Mouse (Mus musculus) hindbrain, embryonic 13.5 days (tissue): ENCODE results near the gene Gramd4. TPM values are rescaled to one million over a fixed set of nuclear protein-coding genes. Genes with fewer than 3 reads are reported as not detected.
"Not testable (repeated sequence)": the region's sequence is repeated elsewhere in the genome, so short reads cannot be mapped to it uniquely, and the experiment has no call there.

Experiments used
- ATAC-seq: fragments of 200-750 bp; cut with Nextera tagmentation; 2 replicates; pipeline ENCODE4 v1.8.0; 2017; ENCODE audit warnings: moderate TSS enrichment; ENCODE audit not compliant: low FRiP score
- H3K27ac ChIP-seq: fragments of 300-500 bp; sonication (generic); 2 replicates; pipeline ENCODE4 v1.5.1; 2015; ENCODE audit warnings: inconsistent platforms, mild to moderate bottlenecking, moderate library complexity
- H3K27me3 ChIP-seq: fragments of 300-500 bp; sonication (generic); 2 replicates; pipeline ENCODE4 v1.6.1; 2015; ENCODE audit warnings: mild to moderate bottlenecking, inconsistent platforms
- H3K36me3 ChIP-seq: fragments of 300-500 bp; sonication (generic); 2 replicates; pipeline ENCODE4 v1.6.1; 2015; ENCODE audit warnings: mild to moderate bottlenecking, inconsistent platforms
- H3K4me1 ChIP-seq: fragments of 300-500 bp; sonication (generic); replicated peaks from 2 replicates; pipeline ENCODE4 v1.6.1; 2015; ENCODE audit warnings: inconsistent platforms
- H3K4me2 ChIP-seq: fragments of 300-500 bp; sonication (generic); 2 replicates; pipeline ENCODE4 v1.6.1; 2015; ENCODE audit warnings: inconsistent platforms, mild to moderate bottlenecking, moderate library complexity
- H3K4me3 ChIP-seq: fragments of 300-500 bp; sonication (generic); 2 replicates; pipeline ENCODE4 v1.5.1; 2015; ENCODE audit warnings: mild to moderate bottlenecking, inconsistent platforms
- H3K9ac ChIP-seq: fragments of 300-500 bp; sonication (generic); 2 replicates; pipeline ENCODE4 v1.6.1; 2015; ENCODE audit warnings: mild to moderate bottlenecking, inconsistent platforms
- H3K9me3 ChIP-seq: fragments of 300-500 bp; sonication (generic); 2 replicates; pipeline ENCODE4 v1.6.1; 2016; ENCODE audit warnings: inconsistent platforms
- WGBS: fragments of 180-500 bp; shearing (Covaris S2); methylation state at CpG from one replicate; pipeline ENCODE4 v1.1.7; 2015; 5-methylcytosine and 5-hydroxymethylcytosine counted together
- polyA plus RNA-seq: library from polyadenylated mRNA; unstranded; fragments of >200 nt; fragmentation: Nextera tagmentation; extraction: Ambion mirVana; gene quantifications from 2 replicates; pipeline ENCODE4 v1.2.1, GENCODE M21; 2015

Gene Gramd4
- polyA plus RNA-seq, 1 experiment from 2014 or later, result 36.4 TPM

GRCm38 (mm10) chr15:86053890-86054536, 3.5 kb upstream of the Gramd4 start:
- H3K27ac ChIP-seq, result no peak overlapping the region
- H3K36me3 ChIP-seq, result no peaks in the 10 kb centered on the region
- H3K9ac ChIP-seq, result no peak overlapping the region
- 41% methylated on average over 2 of the region's 2 CpGs for WGBS
- H3K27me3 ChIP-seq, result peaks cover 4% of the 10 kb centered on the region; the same call in 1 of the 2 replicates
- peak; percentile 9; the same call in 1 of the 2 replicates for ATAC-seq
- H3K4me2 ChIP-seq, result no peak overlapping the region
- no peak overlapping the region for H3K4me3 ChIP-seq
- no peaks in the 10 kb centered on the region for H3K9me3 ChIP-seq
- H3K4me1 ChIP-seq, result peaks cover 16% of the 10 kb centered on the region

- not testable (repeated sequence) for H3K9me3 ChIP-seq, H3K4me3 ChIP-seq, H3K27me3 ChIP-seq, H3K4me2 ChIP-seq, H3K36me3 ChIP-seq, H3K27ac ChIP-seq, H3K9ac ChIP-seq, ATAC-seq
- peaks cover 23% of the 10 kb centered on the region for H3K4me1 ChIP-seq
- WGBS, result 61% methylated on average over 3 of the region's 3 CpGs
These were observed 2.6 kb upstream of the Gramd4 start for GRCm38 (mm10) chr15:86054861-86055260.

GRCm38 (mm10) chr15:86056221-86056760, 1.2 kb upstream of the Gramd4 start:
- peaks cover 4% of the 10 kb centered on the region; the same call in 1 of the 2 replicates for H3K27me3 ChIP-seq
- no peak overlapping the region for H3K4me2 ChIP-seq
- no peaks in the 10 kb centered on the region for H3K9me3 ChIP-seq
- no peak overlapping the region for H3K27ac ChIP-seq
- H3K36me3 ChIP-seq, result no peaks in the 10 kb centered on the region
- no peak for ATAC-seq
- WGBS, result 93% methylated on average over 5 of the region's 5 CpGs
- no peak overlapping the region for H3K9ac ChIP-seq
- no peak overlapping the region for H3K4me3 ChIP-seq
- peaks cover 37% of the 10 kb centered on the region for H3K4me1 ChIP-seq

GRCm38 (mm10) chr15:86057908-86058307, 413 bp downstream of the Gramd4 start:
- no peaks in the 10 kb centered on the region for H3K36me3 ChIP-seq
- peak overlapping the region; percentile 83 for H3K4me3 ChIP-seq
- H3K4me1 ChIP-seq, result peaks cover 51% of the 10 kb centered on the region
- peaks cover 4% of the 10 kb centered on the region; the same call in 1 of the 2 replicates for H3K27me3 ChIP-seq
- WGBS, result 9% methylated on average over 7 of the region's 7 CpGs
- H3K27ac ChIP-seq, result peak overlapping the region; percentile 95
- peak overlapping the region; percentile 94 for H3K4me2 ChIP-seq
- peak; percentile 40 for ATAC-seq
- no peaks in the 10 kb centered on the region for H3K9me3 ChIP-seq
- peak overlapping the region; percentile 98 for H3K9ac ChIP-seq

- peaks cover 57% of the 10 kb centered on the region for H3K4me1 ChIP-seq
- peak overlapping the region; percentile 98 for H3K9ac ChIP-seq
- H3K4me3 ChIP-seq, result peak overlapping the region; percentile 83
- WGBS, result under 1% methylated on average over 69 of the region's 70 CpGs
- peaks cover 4% of the 10 kb centered on the region; the same call in 1 of the 2 replicates for H3K27me3 ChIP-seq
- H3K4me2 ChIP-seq, result peak overlapping the region; percentile 94
- ATAC-seq, result peak; percentile 75
- no peaks in the 10 kb centered on the region for H3K36me3 ChIP-seq
- no peaks in the 10 kb centered on the region for H3K9me3 ChIP-seq
- H3K27ac ChIP-seq, result peak overlapping the region; percentile 95
These were observed 960 bp downstream of the Gramd4 start for GRCm38 (mm10) chr15:86058394-86058915.

GRCm38 (mm10) chr15:86058931-86059834, 1.7 kb downstream of the Gramd4 start:
- H3K9me3 ChIP-seq, result no peaks in the 10 kb centered on the region
- H3K36me3 ChIP-seq, result no peaks in the 10 kb centered on the region
- 1% methylated on average over 46 of the region's 49 CpGs for WGBS
- peak overlapping the region; percentile 94 for H3K4me2 ChIP-seq
- peaks cover 4% of the 10 kb centered on the region; the same call in 1 of the 2 replicates for H3K27me3 ChIP-seq
- H3K4me1 ChIP-seq, result peaks cover 57% of the 10 kb centered on the region
- peak overlapping the region; percentile 98 for H3K9ac ChIP-seq
- H3K4me3 ChIP-seq, result peak overlapping the region; percentile 83
- ATAC-seq, result peak; percentile 57
- peak overlapping the region; percentile 95 for H3K27ac ChIP-seq

- peak overlapping the region; percentile 94 for H3K4me2 ChIP-seq
- WGBS, result 79% methylated on average over 7 of the region's 7 CpGs
- H3K9me3 ChIP-seq, result no peaks in the 10 kb centered on the region
- H3K27ac ChIP-seq, result peak overlapping the region; percentile 95
- H3K9ac ChIP-seq, result peak overlapping the region; percentile 98
- no peaks in the 10 kb centered on the region for H3K36me3 ChIP-seq
- ATAC-seq, result no peak
- peaks cover 4% of the 10 kb centered on the region; the same call in 1 of the 2 replicates for H3K27me3 ChIP-seq
- H3K4me1 ChIP-seq, result peaks cover 57% of the 10 kb centered on the region
- peak overlapping the region; percentile 83 for H3K4me3 ChIP-seq
These were observed 2.4 kb downstream of the Gramd4 start for GRCm38 (mm10) chr15:86059835-86060380.

GRCm38 (mm10) chr15:86060581-86060980, 3.1 kb downstream of the Gramd4 start:
- no peak for ATAC-seq
- H3K27me3 ChIP-seq, result peaks cover 4% of the 10 kb centered on the region; the same call in 1 of the 2 replicates
- no peaks in the 10 kb centered on the region for H3K9me3 ChIP-seq
- H3K4me3 ChIP-seq, result peak overlapping the region; percentile 83
- H3K36me3 ChIP-seq, result no peaks in the 10 kb centered on the region
- H3K4me2 ChIP-seq, result peak overlapping the region; percentile 94
- WGBS, result 68% methylated on average over 12 of the region's 12 CpGs
- peaks cover 57% of the 10 kb centered on the region for H3K4me1 ChIP-seq
- H3K9ac ChIP-seq, result peak overlapping the region; percentile 98
- H3K27ac ChIP-seq, result peak overlapping the region; percentile 9; the same call in 1 of the 2 replicates

- Histone ChIP-seq H3K4me1 (peaks cover 57% of the 10 kb centered on the region), H3K4me3 (peak overlapping the region; percentile 83), H3K27ac (peak overlapping the region; percentile 9), H3K36me3 (peaks cover 5% of the 10 kb centered on the region; the same call in 1 of the 2 replicates), H3K9ac (peak overlapping the region; percentile 98), H3K27me3 (peaks cover 1% of the 10 kb centered on the region; the same call in 1 of the 2 replicates), H3K9me3 (no peaks in the 10 kb centered on the region), H3K4me2 (peak overlapping the region; percentile 94)
- ATAC-seq, result no peak
- 91% methylated on average over 7 of the region's 7 CpGs for WGBS
These were observed 3.7 kb downstream of the Gramd4 start for GRCm38 (mm10) chr15:86061221-86061620.

- 63% methylated on average over 6 of the region's 6 CpGs for WGBS
- peaks cover 64% of the 10 kb centered on the region for H3K4me1 ChIP-seq
- no peak for ATAC-seq
- H3K27ac ChIP-seq, result peak overlapping the region; percentile 18; the same call in 1 of the 2 replicates
- peak overlapping the region; percentile 98 for H3K9ac ChIP-seq
- H3K4me3 ChIP-seq, result peak overlapping the region; percentile 83
- no peaks in the 10 kb centered on the region for H3K9me3 ChIP-seq
- peaks cover 5% of the 10 kb centered on the region; the same call in 1 of the 2 replicates for H3K36me3 ChIP-seq
- H3K4me2 ChIP-seq, result peak overlapping the region; percentile 94
- no peaks in the 10 kb centered on the region for H3K27me3 ChIP-seq
These were observed 4.5 kb downstream of the Gramd4 start for GRCm38 (mm10) chr15:86061848-86062481.

- Histone ChIP-seq H3K9ac (no peak overlapping the region), H3K9me3 (no peaks in the 10 kb centered on the region), H3K4me3 (no peak overlapping the region), H3K4me2 (no peak overlapping the region), H3K27ac (no peak overlapping the region), H3K27me3 (no peaks in the 10 kb centered on the region), H3K4me1 (peaks cover 75% of the 10 kb centered on the region), H3K36me3 (peaks cover 5% of the 10 kb centered on the region; the same call in 1 of the 2 replicates)
- WGBS, result 86% methylated on average over 8 of the region's 8 CpGs
- no peak for ATAC-seq
These were observed 6.8 kb downstream of the Gramd4 start for GRCm38 (mm10) chr15:86064191-86064849.
